Mouse (Mus musculus) bone marrow, adult 2 months (tissue): ENCODE measurements around the gene Rab27a. TPM values are rescaled to one million over a fixed set of nuclear protein-coding genes. Genes with fewer than 3 reads are reported as not detected.

Experiments
- H3K27ac ChIP-seq: fragments of 200-500 bp; 2 replicates; pipeline ENCODE4 v1.5.1; 2012; ENCODE audit warnings: low read depth, mild to moderate bottlenecking, control low read depth, inconsistent platforms, low read length; ENCODE audit not compliant: control insufficient read depth, poor library complexity, insufficient read depth
- H3K4me1 ChIP-seq: fragments of 200-500 bp; 2 replicates; pipeline ENCODE4 v1.6.1; 2011; ENCODE audit warnings: low read length; ENCODE audit not compliant: control insufficient read depth, insufficient read depth
- H3K4me3 ChIP-seq: fragments of 200-500 bp; replicated peaks from 2 replicates; pipeline ENCODE3; 2011; ENCODE audit warnings: mild to moderate bottlenecking, low read depth, low read length, control low read depth; ENCODE audit not compliant: control insufficient read depth
- CTCF ChIP-seq: fragments of 200-500 bp; IDR thresholded peaks from 2 replicates; pipeline ENCODE4 v1.5.1; 2011; ENCODE audit warnings: low read length, control low read depth; ENCODE audit not compliant: control insufficient read depth, insufficient read depth
- POLR2A ChIP-seq: fragments of 200-500 bp; IDR thresholded peaks from 2 replicates; pipeline ENCODE4 v1.6.1; 2011; ENCODE audit warnings: low read depth, mild to moderate bottlenecking, control low read depth, low read length, borderline replicate concordance; ENCODE audit not compliant: control insufficient read depth
- whole genome bisulfite sequencing: fragments of 180-500 bp; shearing (Covaris S2); methylation state at CpG from one replicate; pipeline ENCODE4 v1.1.7; 2018; 5-methylcytosine and 5-hydroxymethylcytosine counted together
- polyA plus RNA-seq: library from polyadenylated mRNA; stranded (reverse); fragments of >200 nt; gene quantifications from 2 replicates; pipeline ENCODE4 v1.2.4, GENCODE M21; 2011; ENCODE audit warnings: low replicate concordance; ENCODE audit not compliant: missing spikeins, insufficient read depth, insufficient read length

Rab27a gene
- polyA plus RNA-seq, 1 experiment = 33.6 TPM

- WGBS = 78% methylated on average over 8 of the region's 8 CpGs
- peaks cover 4% of the 10 kb centered on the region for H3K4me1 ChIP-seq
- no peak for TF ChIP-seq POLR2A
- TF ChIP-seq CTCF = no peak
- no peak overlapping the region for H3K4me3 ChIP-seq
- H3K27ac ChIP-seq = no peak overlapping the region
Observed at GRCm38 (mm10) chr9:73129875-73130274, 85.2 kb downstream of the Rab27a start.

DNA sequence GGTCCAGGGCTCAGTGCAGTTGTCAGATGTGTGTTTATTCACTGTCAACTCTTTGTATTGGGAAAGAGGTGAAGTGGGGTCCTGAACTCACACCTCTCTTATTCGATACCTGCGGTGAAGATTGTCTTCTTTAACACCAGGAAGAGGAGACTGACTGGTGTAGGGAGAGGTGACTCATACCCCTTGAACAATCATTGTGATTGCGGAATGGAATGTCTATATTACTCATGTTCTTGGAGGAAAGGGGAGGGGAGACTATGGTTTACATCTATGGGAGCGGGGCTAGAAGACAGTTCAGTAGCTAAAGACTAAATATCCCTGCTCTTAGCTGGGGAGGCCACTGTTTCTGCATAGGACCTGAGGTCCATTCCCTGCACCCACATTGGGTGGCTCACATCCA lies 85.9 kb downstream of the Rab27a start:
- H3K27ac ChIP-seq = no peak overlapping the region
- WGBS = 61% methylated on average over 4 of the region's 4 CpGs
- no peak for TF ChIP-seq CTCF
- TF ChIP-seq POLR2A = no peak
- H3K4me1 ChIP-seq = peaks cover 4% of the 10 kb centered on the region
- H3K4me3 ChIP-seq = no peak overlapping the region

DNA sequence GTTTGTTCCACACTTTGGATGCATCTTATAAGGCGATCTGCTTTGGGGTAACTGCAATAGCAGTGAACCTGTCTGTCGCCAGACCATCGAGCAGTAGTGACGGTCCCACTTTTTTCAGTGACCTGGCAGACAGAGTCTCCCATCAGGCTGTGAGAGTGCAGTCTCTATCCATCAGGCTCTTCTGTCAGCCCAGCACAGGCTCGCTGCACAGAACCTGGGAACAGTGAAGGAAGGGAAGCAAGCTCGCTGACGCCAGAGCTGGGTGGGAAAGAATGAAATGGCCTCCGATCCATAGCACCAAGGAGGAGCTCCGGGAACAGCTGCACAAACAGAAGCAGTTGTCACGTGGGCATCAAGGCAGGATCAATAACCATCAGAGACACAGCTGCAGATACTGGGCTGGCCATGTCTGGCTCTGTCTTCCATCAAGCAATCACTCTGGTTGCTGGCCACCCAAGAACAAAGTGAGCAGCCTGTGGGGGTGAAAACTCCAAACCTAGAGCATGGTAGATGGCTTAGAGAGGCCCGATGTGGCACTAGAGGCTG lies 92.8 kb downstream of the Rab27a start:
- Histone ChIP-seq H3K4me3 (no peak overlapping the region), H3K4me1 (no peaks in the 10 kb centered on the region; the same call in 1 of the 2 replicates), H3K27ac (no peak overlapping the region)
- TF ChIP-seq POLR2A (no peak), CTCF (no peak)
- 77% methylated on average over 11 of the region's 11 CpGs for WGBS

Other genes with a start within 250 kb of the Rab27a start
- 0.32 and 0.55 TPM in 2 replicates for gene Prtg, start 238.0 kb upstream of the Rab27a start, polyA plus RNA-seq
- gene Pygo1, start 119.2 kb upstream of the Rab27a start, polyA plus RNA-seq = 0.32 and 0.45 TPM in 2 replicates
- not detected in 2 replicates for gene Dyx1c1, start 86.1 kb upstream of the Rab27a start, polyA plus RNA-seq
- not detected in 2 replicates for gene Gm44503, start 86.0 kb upstream of the Rab27a start, polyA plus RNA-seq
- gene Ccpg1os, start 59.5 kb upstream of the Rab27a start, polyA plus RNA-seq = 1.9 and 4.7 TPM in 2 replicates
- gene Ccpg1, start 59.4 kb upstream of the Rab27a start, polyA plus RNA-seq = 22.6 and 65.3 TPM in 2 replicates
- 2.3 and 4.3 TPM in 2 replicates for gene Pigb, start 4.5 kb upstream of the Rab27a start, polyA plus RNA-seq
- 5.6 TPM in 1 of 2 replicates, not detected in the other for gene Khdc3, start 57.0 kb downstream of the Rab27a start, polyA plus RNA-seq
- not detected in 2 replicates for gene Gm20509, start 57.6 kb downstream of the Rab27a start, polyA plus RNA-seq
- 37.2 and 47.4 TPM in 2 replicates for gene Rsl24d1, start 68.6 kb downstream of the Rab27a start, polyA plus RNA-seq